Mouse (Mus musculus) forebrain, embryonic 10.5 days (tissue): Measurements from ENCODE around the gene Tet1. TPM values are rescaled to one million over a fixed set of nuclear protein-coding genes. Genes with fewer than 3 reads are reported as not detected.
"Not testable (repeated sequence)": the region's sequence is repeated elsewhere in the genome, so short reads cannot be mapped to it uniquely, and the experiment has no call there.

Experiments used
- DNase-seq: peaks from one replicate; pipeline ENCODE4 v3.0.0-alpha.2; 2017; ENCODE audit warnings: low spot score; ENCODE audit errors: extremely low spot score
- H3K27ac ChIP-seq: fragments of 300-500 bp; sonication (generic); 2 replicates; pipeline ENCODE4 v1.5.1; 2016; ENCODE audit warnings: mild to moderate bottlenecking
- H3K27me3 ChIP-seq: fragments of 300-500 bp; sonication (generic); 2 replicates; pipeline ENCODE4 v1.6.1; 2016; ENCODE audit warnings: mild to moderate bottlenecking; ENCODE audit not compliant: poor library complexity, severe bottlenecking
- H3K36me3 ChIP-seq: fragments of 300-500 bp; sonication (generic); replicated peaks from 2 replicates; pipeline ENCODE4 v1.6.1; 2016; ENCODE audit warnings: mild to moderate bottlenecking, moderate library complexity
- H3K4me1 ChIP-seq: fragments of 300-500 bp; sonication (generic); 2 replicates; pipeline ENCODE4 v1.6.1; 2016
- H3K4me3 ChIP-seq: fragments of 300-500 bp; sonication (generic); 2 replicates; pipeline ENCODE4 v1.5.1; 2016; ENCODE audit warnings: mild to moderate bottlenecking, moderate library complexity
- H3K9me3 ChIP-seq: fragments of 300-500 bp; sonication (generic); 2 replicates; pipeline ENCODE4 v1.6.1; 2016; ENCODE audit warnings: mild to moderate bottlenecking, moderate library complexity
- WGBS: fragments of 180-500 bp; shearing (Covaris S2); methylation state at CpG from one replicate; pipeline ENCODE4 v1.1.7; 2016; 5-methylcytosine and 5-hydroxymethylcytosine counted together
- polyA plus RNA-seq: library from polyadenylated mRNA; unstranded; fragments of >200 nt; fragmentation: Nextera tagmentation; extraction: Ambion mirVana; gene quantifications from 2 replicates; pipeline ENCODE4 v1.2.1, GENCODE M21; 2016

The Tet1 gene
- 30.6 and 33.1 TPM in 2 replicates for polyA plus RNA-seq

DNA sequence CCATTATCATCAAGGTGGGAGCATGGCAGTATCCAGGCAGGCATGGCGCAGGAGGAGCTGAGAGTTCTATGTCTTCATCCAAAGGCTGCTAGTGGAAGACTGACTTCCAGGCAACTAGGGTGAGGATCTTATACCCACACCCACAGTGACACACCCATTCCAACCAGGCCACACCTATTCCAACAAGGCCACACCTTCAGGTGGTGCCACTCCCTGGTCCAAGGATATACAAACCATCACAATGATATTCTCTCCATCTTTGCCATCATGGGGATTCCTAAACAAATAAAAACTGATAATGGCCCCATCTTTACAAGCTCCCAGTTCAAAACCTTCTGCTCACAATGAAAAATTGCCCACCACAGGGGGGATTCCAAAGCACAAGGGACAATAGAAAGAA, at the start of gene Tet1:
Gene Tet1, minus strand, starts transcription at position 101 of the 400 bp plus-strand sequence.
- H3K27me3 ChIP-seq, H3K27ac ChIP-seq, H3K4me3 ChIP-seq, H3K36me3 ChIP-seq, H3K9me3 ChIP-seq, H3K4me1 ChIP-seq, DNase-seq: not testable (repeated sequence)
- no CpG with 5 or more reads among the region's 1 CpGs for WGBS

DNA sequence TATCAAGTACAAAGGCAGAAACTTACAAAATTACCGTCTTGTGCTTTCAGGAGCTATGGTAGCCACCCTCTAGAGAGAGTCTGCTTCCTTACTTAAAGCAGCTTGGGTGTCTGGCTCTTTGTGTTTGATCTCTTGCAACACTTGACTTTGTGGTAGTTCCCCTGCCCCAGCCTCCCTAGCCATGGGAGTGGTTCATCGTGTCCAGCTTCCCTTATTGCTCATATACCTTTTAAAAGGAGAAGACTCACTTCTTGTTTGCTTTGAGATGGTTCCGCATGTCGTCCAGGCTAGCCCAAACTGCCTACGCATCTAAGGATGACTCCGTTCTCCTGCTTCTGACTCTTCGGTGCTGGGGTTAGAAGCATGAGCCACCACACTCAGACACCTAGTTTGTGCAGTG, 39.8 kb upstream of the Tet1 start:
- Histone ChIP-seq H3K36me3 (peaks cover 53% of the 10 kb centered on the region), H3K27me3 (no peaks in the 10 kb centered on the region), H3K9me3 (no peaks in the 10 kb centered on the region), H3K4me1 (peaks cover 16% of the 10 kb centered on the region), H3K27ac (no peak overlapping the region), H3K4me3 (peak overlapping the region; percentile 81; the same call in 1 of the 2 replicates)
- 96% methylated on average over 7 of the region's 7 CpGs for WGBS
- DNase-seq, result no peak

DNA sequence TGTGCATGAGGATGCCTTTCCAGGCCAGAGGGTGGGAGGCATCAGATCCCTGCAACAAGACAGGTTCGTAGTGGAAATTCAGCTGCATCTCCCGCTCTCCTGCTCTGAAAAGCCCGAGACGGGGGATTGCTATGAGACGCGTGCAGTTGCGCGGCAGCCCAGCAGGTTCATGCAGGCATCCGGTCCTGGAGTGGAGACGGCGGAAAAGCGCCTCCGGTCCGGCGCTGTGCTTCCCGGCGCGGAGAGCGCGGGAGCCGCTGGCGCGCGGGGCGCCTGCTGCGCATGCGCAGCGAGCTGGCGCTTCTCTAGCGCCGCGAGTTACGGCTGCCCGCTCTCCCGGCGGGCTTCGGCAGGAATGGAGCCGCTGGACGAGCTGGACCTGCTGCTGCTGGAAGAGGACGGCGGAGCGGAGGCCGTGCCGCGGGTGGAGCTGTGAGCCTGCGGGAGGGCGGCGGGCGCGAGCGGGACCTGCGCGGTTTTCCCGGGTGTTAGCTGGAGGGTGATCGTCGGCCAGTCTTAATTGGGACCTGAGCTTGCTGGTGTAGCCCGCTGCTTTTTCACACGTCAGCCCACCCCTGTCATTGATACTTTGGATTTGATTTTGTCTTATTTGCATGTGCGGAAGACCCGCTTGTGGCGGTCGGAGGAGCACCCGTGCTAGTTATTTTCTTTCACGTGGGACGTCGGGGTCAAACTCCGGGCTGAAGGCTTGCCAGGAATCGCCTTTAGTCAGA, 38.1 kb upstream of the Tet1 start, which contains the start of gene Dna2:
Gene Dna2, plus strand, starts transcription at position 289 of the 734 bp plus-strand sequence.
- WGBS, result under 1% methylated on average over 68 of the region's 68 CpGs

DNA sequence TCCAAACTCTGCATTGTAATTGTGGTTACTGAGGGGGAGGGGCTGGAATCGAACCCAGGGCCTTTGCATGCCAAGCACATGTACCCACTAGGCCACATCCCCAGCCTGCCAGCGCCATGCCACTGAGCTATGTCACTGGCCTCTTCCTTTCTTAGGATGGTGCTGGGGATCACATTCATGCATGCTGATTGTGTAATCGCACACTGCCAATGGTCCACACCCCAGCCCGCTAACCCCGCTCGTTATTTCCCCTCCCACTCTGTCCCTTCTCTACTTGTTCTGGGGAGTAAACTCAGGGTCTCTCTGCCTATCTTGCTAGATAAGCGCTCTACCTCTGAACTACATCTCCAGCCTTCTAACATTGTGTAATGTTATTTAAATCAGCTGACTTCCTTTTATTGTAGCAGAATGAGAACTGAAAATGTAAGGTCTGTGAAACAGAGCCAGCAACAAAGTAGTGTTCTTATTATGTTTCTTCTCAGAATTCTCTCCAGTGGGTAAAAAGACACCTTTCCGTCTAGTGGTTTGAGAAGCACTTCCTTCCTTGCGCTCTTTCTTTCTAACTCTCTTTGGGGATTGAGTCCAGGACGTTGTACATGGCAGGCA, 36.3 kb upstream of the Tet1 start:
- DNase-seq, result no peak
- Histone ChIP-seq H3K9me3 (no peaks in the 10 kb centered on the region), H3K4me3 (no peak overlapping the region), H3K27me3 (no peaks in the 10 kb centered on the region), H3K4me1 (peaks cover 16% of the 10 kb centered on the region), H3K27ac (no peak overlapping the region), H3K36me3 (peaks cover 38% of the 10 kb centered on the region)
- 93% methylated on average over 10 of the region's 10 CpGs for WGBS

More for the DNA sequence above, 38.1 kb upstream of the Tet1 start, which contains the start of gene Dna2:
- Histone ChIP-seq H3K27me3 (no peaks in the 10 kb centered on the region), H3K9me3 (no peaks in the 10 kb centered on the region), H3K4me1 (peaks cover 16% of the 10 kb centered on the region), H3K36me3 (peaks cover 53% of the 10 kb centered on the region), H3K4me3 (peak within 1 kb of the TSS; percentile 81), H3K27ac (peak within 1 kb of the TSS; percentile 95)
- peak; percentile 86 for DNase-seq

DNA sequence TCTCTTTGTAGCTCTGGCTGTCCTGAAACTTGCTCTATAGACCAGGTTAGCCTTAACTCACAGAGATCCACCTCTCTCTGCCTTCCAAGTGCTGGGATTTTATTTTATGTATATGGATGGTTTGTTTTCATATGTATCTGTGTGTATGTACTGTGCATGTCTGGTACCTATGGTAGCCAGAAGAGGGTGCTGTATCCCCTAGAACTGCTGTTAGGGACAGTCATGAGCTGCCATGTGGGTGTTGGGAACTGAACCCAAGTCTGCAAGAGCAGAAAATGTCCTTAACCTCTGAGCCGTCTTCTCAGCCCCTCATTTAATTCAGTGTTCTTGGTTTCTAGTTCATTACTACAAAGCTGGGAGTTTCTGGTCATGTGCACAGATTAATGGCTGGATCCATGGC, 23.6 kb upstream of the Tet1 start:
- 86% methylated on average over 1 of the region's 1 CpGs for WGBS
- Histone ChIP-seq H3K4me3 (no peak overlapping the region), H3K27me3 (no peaks in the 10 kb centered on the region), H3K9me3 (no peaks in the 10 kb centered on the region), H3K4me1 (no peaks in the 10 kb centered on the region), H3K27ac (no peak overlapping the region), H3K36me3 (peaks cover 60% of the 10 kb centered on the region)
- no peak for DNase-seq

DNA sequence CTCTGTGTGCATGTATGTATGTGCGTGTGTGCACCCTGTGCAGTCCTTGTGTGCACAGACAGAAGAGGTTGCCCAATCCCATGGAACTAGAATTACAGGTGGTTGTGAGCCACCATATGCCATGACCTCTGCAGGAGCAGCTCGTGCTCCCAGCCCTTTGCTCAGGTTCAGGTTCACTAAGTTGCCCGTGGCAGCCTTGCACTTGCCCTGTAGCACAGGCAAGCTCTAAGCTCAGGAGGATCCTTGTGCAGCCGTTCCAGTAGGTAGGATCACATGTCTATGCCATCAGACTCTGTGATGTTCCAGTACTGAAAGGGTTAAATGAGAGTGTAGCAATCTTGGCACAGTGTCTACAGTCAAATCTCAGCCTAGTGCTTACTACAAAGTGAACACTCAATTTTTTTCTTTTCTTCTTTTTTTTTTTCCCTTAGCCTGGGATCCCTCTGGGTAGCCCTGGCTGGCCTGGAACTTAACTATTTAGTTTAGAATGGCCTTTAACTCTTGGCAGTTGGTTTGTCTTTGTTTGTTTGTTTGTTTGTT, 15.4 kb upstream of the Tet1 start:
- no peaks in the 10 kb centered on the region for H3K27me3 ChIP-seq
- 90% methylated on average over 4 of the region's 4 CpGs for WGBS
- H3K27ac ChIP-seq, result no peak overlapping the region
- no peaks in the 10 kb centered on the region for H3K9me3 ChIP-seq
- DNase-seq, result no peak
- H3K36me3 ChIP-seq, result peaks cover 10% of the 10 kb centered on the region
- H3K4me3 ChIP-seq, result no peak overlapping the region
- peaks cover 20% of the 10 kb centered on the region for H3K4me1 ChIP-seq

DNA sequence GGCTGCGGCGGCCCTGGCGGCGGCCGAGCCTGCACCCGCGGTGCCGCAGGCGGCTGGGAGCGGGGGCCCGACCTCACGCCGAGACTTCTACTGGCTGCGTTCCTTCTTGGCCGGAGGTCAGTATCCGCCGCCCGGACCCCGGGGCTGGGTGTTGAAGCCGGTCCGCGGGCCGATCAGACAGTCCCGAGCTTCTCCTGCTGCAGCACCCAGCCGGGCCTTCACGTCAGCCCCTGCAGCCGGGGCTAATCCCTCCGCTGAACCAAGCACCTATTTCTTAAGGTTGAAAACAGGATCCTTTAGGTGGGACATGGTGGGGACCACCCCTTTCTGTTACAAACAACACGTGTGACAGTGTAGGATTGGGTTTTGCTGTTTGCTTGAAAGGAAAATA, 12.0 kb upstream of the Tet1 start:
- no peaks in the 10 kb centered on the region for H3K27me3 ChIP-seq
- DNase-seq, result no peak
- peak overlapping the region; percentile 99 for H3K4me3 ChIP-seq
- H3K4me1 ChIP-seq, result peaks cover 20% of the 10 kb centered on the region
- H3K27ac ChIP-seq, result peak overlapping the region; percentile 91
- no peaks in the 10 kb centered on the region; the same call in 1 of the 2 replicates for H3K36me3 ChIP-seq
- no peaks in the 10 kb centered on the region for H3K9me3 ChIP-seq
- under 1% methylated on average over 29 of the region's 29 CpGs for WGBS

DNA sequence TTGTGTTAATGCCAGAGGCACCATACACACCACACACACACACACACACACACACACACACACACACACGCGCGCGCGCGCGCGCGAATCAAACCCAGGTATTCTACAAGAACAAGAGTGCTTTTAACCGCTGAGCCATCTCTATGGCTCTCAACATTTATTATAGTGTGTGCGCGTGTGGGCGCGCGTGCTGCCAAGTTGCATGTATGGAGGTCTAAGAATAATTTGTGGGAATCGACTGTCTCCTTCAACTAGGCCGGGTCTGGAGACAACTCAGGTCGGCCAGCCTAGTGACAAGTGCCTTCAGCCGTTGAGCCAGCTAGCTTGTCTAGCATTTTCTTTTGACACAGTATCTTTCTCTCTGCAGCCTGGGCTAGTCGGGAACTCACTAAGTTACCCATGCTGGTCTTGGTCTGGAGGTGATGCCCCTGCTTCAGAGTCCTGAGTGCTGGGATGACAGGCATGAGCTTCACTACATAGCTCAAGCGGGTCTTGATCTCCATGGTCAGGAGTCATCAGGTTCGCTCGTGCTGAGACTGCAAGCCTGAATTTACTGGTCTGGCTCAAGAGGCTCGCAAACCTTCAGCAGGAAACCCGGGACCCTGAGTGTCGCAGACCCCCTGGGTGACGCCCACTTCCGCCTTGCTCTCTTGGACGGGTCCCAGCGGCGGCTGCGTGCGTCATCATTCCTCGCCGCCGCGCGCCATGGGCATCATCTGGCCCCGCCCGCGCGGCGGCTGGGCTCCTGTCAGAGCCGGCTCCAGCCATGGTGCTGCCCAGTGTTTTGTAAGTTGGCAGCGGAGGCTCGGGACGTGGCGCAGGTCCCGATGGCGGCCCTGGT, 11.3 kb upstream of the Tet1 start, which contains the start of gene Slc25a16:
Gene Slc25a16, plus strand, starts transcription at position 709 of the 841 bp plus-strand sequence.
- WGBS, result 7% methylated on average over 50 of the region's 50 CpGs
- H3K27ac ChIP-seq, result peak within 1 kb of the TSS; percentile 91
- no peaks in the 10 kb centered on the region for H3K9me3 ChIP-seq
- peaks cover 20% of the 10 kb centered on the region for H3K4me1 ChIP-seq
- peak; percentile 91 for DNase-seq
- no peaks in the 10 kb centered on the region for H3K27me3 ChIP-seq
- peak within 1 kb of the TSS; percentile 99 for H3K4me3 ChIP-seq
- H3K36me3 ChIP-seq, result no peaks in the 10 kb centered on the region; the same call in 1 of the 2 replicates

DNA sequence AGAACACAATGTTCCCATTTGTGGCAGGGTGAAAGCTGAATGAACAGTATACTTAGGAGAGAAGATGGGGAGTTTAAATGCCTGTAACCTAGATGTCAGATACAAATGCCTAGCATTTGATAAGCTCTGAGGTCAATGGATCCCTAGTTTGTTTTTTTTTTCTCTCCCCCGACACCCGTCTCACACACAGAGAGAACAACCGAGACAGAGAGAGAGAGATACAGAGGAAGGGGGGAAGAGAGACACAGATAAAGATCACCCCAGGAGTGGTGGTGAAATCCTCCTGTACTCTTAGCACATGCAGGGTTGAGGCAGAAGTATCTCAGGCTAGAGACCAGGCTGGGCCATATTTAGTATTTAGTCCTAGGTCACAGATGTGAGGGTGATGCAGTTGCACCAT, 10.2 kb upstream of the Tet1 start:
- no peaks in the 10 kb centered on the region; the same call in 1 of the 2 replicates for H3K36me3 ChIP-seq
- no peaks in the 10 kb centered on the region for H3K27me3 ChIP-seq
- no peak for DNase-seq
- no peaks in the 10 kb centered on the region for H3K9me3 ChIP-seq
- WGBS, result 76% methylated on average over 3 of the region's 3 CpGs
- no peak overlapping the region for H3K27ac ChIP-seq
- peaks cover 20% of the 10 kb centered on the region for H3K4me1 ChIP-seq
- H3K4me3 ChIP-seq, result no peak overlapping the region

DNA sequence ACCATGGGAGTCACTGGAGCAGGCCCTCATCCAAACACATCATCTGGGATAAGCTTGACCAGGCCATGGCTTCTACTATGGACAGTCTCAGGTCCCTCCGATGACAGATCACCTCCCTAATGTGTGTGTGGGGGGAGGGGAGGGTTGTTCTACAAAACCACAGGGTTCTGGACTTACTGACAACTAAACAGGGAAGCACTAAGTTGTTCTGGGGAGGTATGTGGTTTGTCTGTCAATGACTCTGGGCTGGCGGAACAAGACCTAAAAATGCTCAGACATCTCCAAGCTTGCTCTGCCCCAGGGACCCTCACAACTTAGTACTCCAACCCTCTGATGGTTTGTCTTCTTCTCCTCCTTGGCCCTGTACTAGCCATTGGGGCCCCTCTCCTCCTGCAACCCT, 2.3 kb upstream of the Tet1 start:
- Histone ChIP-seq H3K27me3 (no peaks in the 10 kb centered on the region), H3K36me3 (no peaks in the 10 kb centered on the region), H3K27ac (no peak overlapping the region), H3K9me3 (no peaks in the 10 kb centered on the region), H3K4me1 (no peaks in the 10 kb centered on the region), H3K4me3 (no peak overlapping the region)
- 95% methylated on average over 2 of the region's 2 CpGs for WGBS
- no peak for DNase-seq

DNA sequence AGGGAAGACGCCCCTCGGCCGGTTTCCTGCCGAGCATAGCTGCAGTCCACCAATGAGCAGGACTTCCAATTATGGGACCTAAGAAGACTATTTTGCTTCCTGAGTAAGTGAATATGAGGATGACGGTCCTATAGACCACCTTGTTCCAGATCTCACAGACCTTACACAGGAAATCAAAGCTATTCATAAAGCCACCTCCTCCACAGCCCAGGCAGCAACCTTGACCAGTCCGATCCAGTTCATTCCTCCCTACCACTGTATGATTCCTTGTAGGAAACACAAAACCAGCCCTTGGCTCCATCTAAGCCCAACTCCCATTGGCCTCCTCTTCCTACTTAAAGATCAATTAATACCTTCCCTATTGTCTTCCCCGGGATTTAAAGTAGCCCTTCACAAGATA, 2.5 kb downstream of the Tet1 start:
- Histone ChIP-seq H3K9me3 (no peaks in the 10 kb centered on the region), H3K36me3 (no peaks in the 10 kb centered on the region), H3K4me3 (no peak overlapping the region), H3K27ac (no peak overlapping the region), H3K4me1 (no peaks in the 10 kb centered on the region), H3K27me3 (no peaks in the 10 kb centered on the region)
- WGBS, result 92% methylated on average over 7 of the region's 7 CpGs
- no peak for DNase-seq

DNA sequence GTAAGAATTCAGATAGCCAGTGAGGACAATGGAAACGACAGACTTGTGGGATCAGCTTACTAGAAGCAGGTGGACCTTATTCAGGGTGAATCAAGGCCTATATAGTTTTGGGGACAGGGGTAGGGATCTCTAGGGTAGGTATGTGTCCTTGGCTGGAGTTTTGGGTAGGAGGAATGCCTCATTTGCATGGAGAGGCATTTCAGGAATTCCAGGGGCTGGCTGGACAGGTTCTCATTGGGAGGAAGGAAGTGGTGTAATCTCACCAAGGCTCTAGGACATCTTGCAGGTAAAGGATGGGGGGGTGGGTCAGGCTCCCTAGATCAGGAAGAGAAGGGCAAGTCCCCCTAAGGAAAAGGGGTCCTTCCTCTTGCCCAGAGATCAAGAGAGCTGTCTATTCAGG, 6.0 kb downstream of the Tet1 start:
- 68% methylated on average over 1 of the region's 1 CpGs for WGBS
- H3K9me3 ChIP-seq, result no peaks in the 10 kb centered on the region
- no peaks in the 10 kb centered on the region for H3K36me3 ChIP-seq
- no peak for DNase-seq
- H3K27ac ChIP-seq, result no peak overlapping the region
- H3K4me3 ChIP-seq, result no peak overlapping the region
- no peaks in the 10 kb centered on the region for H3K4me1 ChIP-seq
- H3K27me3 ChIP-seq, result no peaks in the 10 kb centered on the region
